Mouse (Mus musculus) adipose tissue, adult 10 weeks (tissue): ENCODE data around the gene Tmem14c. TPM values are rescaled to one million over a fixed set of nuclear protein-coding genes. Genes with fewer than 3 reads are reported as not detected.

Experiments used
- polyA plus RNA-seq: library from polyadenylated mRNA; stranded (reverse); fragments of 350-450 nt; fragmentation: Illumina TruSeq; extraction: RNeasy Lipid Tissue Mini Kit (QIAGEN cat#74804); gene quantifications from one replicate; pipeline ENCODE4 v1.2.3, GENCODE M21; 2014; ENCODE audit warnings: low read depth, low replicate concordance

Tmem14c gene
- 137 TPM for polyA plus RNA-seq

GRCm38 (mm10) chr13:41015829-41016634, at the start of gene Tmem14c:
Gene Tmem14c (plus strand): TSS chr13:41016292.

GRCm38 (mm10) chr13:41000926-41001639, 15.0 kb upstream of the Tmem14c start, which contains the start of gene Pak1ip1:
Gene Pak1ip1 (plus strand): TSS chr13:41001023.

Other genes with a start within 250 kb of the Tmem14c start
- 16.9 TPM for gene Gcnt2, start 156.5 kb upstream of the Tmem14c start, polyA plus RNA-seq
- 49.3 TPM for gene Pak1ip1, start 15.3 kb upstream of the Tmem14c start, polyA plus RNA-seq
- gene Mak, start 63.4 kb downstream of the Tmem14c start, polyA plus RNA-seq, result 2.4 TPM
- gene Gcm2, start 94.7 kb downstream of the Tmem14c start, polyA plus RNA-seq, result not detected
- gene Sycp2l, start 98.0 kb downstream of the Tmem14c start, polyA plus RNA-seq, result not detected
- 26.1 TPM for gene Elovl2, start 204.1 kb downstream of the Tmem14c start, polyA plus RNA-seq
- gene Smim13, start 233.6 kb downstream of the Tmem14c start, polyA plus RNA-seq, result 7.3 TPM